Mouse (Mus musculus) thymus, adult 18-20 months (tissue): ENCODE results near the gene Meox1.

Experiments used
- DNase-seq, 2 experiments: peaks; one replicate each; pipeline ENCODE4 v3.0.0; 2022; ENCODE audit warnings: mixed read lengths in 2 of 2

Gene Meox1

DNA sequence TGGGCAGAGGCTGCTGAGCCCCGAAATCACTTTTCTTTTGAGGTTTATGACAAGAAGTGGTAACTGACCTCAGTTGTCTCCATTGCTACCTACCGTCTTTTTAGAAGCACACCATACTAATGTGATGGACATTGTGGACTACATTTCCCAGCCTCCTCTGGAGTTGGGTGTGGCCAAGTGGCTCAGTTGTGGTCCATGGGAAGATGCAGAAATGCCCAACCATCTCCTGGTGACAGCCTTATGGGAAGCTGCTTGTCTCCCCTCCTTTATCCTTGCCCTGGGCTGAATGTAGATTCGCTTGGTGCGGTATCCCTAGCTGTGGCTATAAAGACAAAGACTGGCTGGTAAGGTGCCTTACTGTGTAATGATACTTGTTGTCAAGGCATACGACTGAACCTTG lies 46.7 kb downstream of the Meox1 start:
- no peak for DNase-seq

- DNase-seq: no peak
Observed at GRCm38 (mm10) chr11:101842773-101843163, 51.4 kb downstream of the Meox1 start.

- DNase-seq: no peak
Observed at GRCm38 (mm10) chr11:101841998-101842772, 52.0 kb downstream of the Meox1 start.

GRCm38 (mm10) chr11:101840405-101840804 lies 53.8 kb downstream of the Meox1 start:
- DNase-seq: no peak

DNA sequence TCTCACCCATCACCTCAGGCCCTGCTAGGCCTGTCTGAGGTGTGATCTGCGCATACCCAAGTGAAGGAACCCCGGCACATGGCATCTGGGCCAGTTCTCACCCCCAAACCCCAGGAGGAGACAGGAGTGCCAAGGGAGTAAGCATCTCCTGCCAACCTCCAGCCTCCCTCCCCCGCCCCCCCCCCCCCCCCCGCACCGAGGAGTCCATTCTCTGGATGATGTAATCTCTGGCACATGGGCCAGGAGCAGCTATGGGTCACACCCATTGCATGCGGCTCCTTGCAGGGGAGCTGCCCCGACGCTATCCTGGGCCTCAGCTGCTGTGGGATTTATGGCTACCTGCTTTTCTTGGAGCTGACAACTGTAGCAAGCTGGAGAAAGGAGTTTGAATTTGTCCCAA lies 54.7 kb downstream of the Meox1 start:
- DNase-seq: no peak

- no peak for DNase-seq
Observed at GRCm38 (mm10) chr11:101832001-101832400, 62.2 kb downstream of the Meox1 start.

GRCm38 (mm10) chr11:101830616-101831015 lies 63.6 kb downstream of the Meox1 start:
- no peak for DNase-seq

- DNase-seq: no peak
Observed at GRCm38 (mm10) chr11:101830112-101830511, 64.1 kb downstream of the Meox1 start.

- no peak for DNase-seq
Observed at GRCm38 (mm10) chr11:101828718-101829117, 65.5 kb downstream of the Meox1 start.
